Mouse (Mus musculus) intestine, postnatal 0 days (tissue): ENCODE data around the gene Gm498. TPM values are rescaled to one million over a fixed set of nuclear protein-coding genes. Genes with fewer than 3 reads are reported as not detected.

ENCODE experiments used
- ATAC-seq: fragments of 200-750 bp; cut with Nextera tagmentation; 2 replicates; pipeline ENCODE4 v1.8.0; 2017; ENCODE audit warnings: mild to moderate bottlenecking, moderate TSS enrichment, moderate library complexity
- H3K27ac ChIP-seq: fragments of 300-500 bp; sonication (generic); 2 replicates; pipeline ENCODE4 v1.5.1; 2014; ENCODE audit warnings: mild to moderate bottlenecking, low read depth, low read length, moderate library complexity
- H3K27me3 ChIP-seq: fragments of 300-500 bp; sonication (generic); replicated peaks from 2 replicates; pipeline ENCODE4 v1.6.1; 2014; ENCODE audit warnings: low read length, mixed read lengths; ENCODE audit not compliant: control insufficient read depth, insufficient read depth
- H3K36me3 ChIP-seq: fragments of 300-500 bp; sonication (generic); 2 replicates; pipeline ENCODE4 v1.6.1; 2014; ENCODE audit warnings: mild to moderate bottlenecking, moderate library complexity; ENCODE audit not compliant: control insufficient read depth, insufficient read depth
- H3K4me1 ChIP-seq: fragments of 300-500 bp; sonication (generic); replicated peaks from 2 replicates; pipeline ENCODE4 v1.6.1; 2014; ENCODE audit warnings: antibody characterized with exemption, low read length, mixed read lengths; ENCODE audit not compliant: control insufficient read depth, insufficient read depth
- H3K4me2 ChIP-seq: fragments of 300-500 bp; sonication (generic); replicated peaks from 2 replicates; pipeline ENCODE4 v1.6.1; 2014; ENCODE audit warnings: low read depth, mild to moderate bottlenecking, moderate library complexity
- H3K4me3 ChIP-seq: fragments of 300-500 bp; sonication (generic); 2 replicates; pipeline ENCODE4 v1.5.1; 2014; ENCODE audit warnings: low read depth, low read length
- H3K9ac ChIP-seq: fragments of 300-500 bp; sonication (generic); 2 replicates; pipeline ENCODE4 v1.6.1; 2014; ENCODE audit warnings: mild to moderate bottlenecking, low read depth, low read length
- H3K9me3 ChIP-seq: fragments of 300-500 bp; sonication (generic); 2 replicates; pipeline ENCODE4 v1.6.1; 2016; ENCODE audit warnings: mixed run types; ENCODE audit not compliant: control insufficient read depth
- CTCF ChIP-seq: sonication (generic); IDR thresholded peaks from 2 replicates; pipeline ENCODE4 v1.5.1; 2016; ENCODE audit warnings: low read depth, mild to moderate bottlenecking, control low read depth, antibody characterized with exemption, moderate library complexity
- WGBS: fragments of 180-500 bp; shearing (Covaris S2); extraction: QIAGEN DNeasy Blood & Tissue Kit; methylation state at CpG from one replicate; pipeline ENCODE4 v1.1.7; 2014; 5-methylcytosine and 5-hydroxymethylcytosine counted together
- polyA plus RNA-seq: library from polyadenylated mRNA; unstranded; fragments of >200 nt; fragmentation: Nextera tagmentation; extraction: Ambion mirVana; gene quantifications from 2 replicates; pipeline ENCODE4 v1.2.1, GENCODE M21; 2015

Gm498 gene
- polyA plus RNA-seq, 1 experiment from 2014 or later, result not detected

GRCm38 (mm10) chr7:143834972-143835371, 31.7 kb upstream of the Gm498 start:
- peak; percentile 53 for ATAC-seq
- Histone ChIP-seq H3K27me3 (no peaks in the 10 kb centered on the region), H3K36me3 (peaks cover 28% of the 10 kb centered on the region), H3K9ac (no peak overlapping the region), H3K4me1 (0 out of 2 replicates have a peak, but pooled peaks cover 4% of the 10 kb centered on the region), H3K4me3 (no peak overlapping the region), H3K9me3 (no peaks in the 10 kb centered on the region), H3K4me2 (no peak overlapping the region), H3K27ac (0 out of 2 replicates have a peak overlapping the region, but pooled peaks have one; percentile 35)
- no peak for TF ChIP-seq CTCF
- WGBS, result 33% methylated on average over 3 of the region's 3 CpGs

- no peaks in the 10 kb centered on the region for H3K27me3 ChIP-seq
- peaks cover 56% of the 10 kb centered on the region for H3K36me3 ChIP-seq
- no peak overlapping the region for H3K27ac ChIP-seq
- no peaks in the 10 kb centered on the region for H3K9me3 ChIP-seq
- H3K4me2 ChIP-seq, result no peak overlapping the region
- no peak for ATAC-seq
- H3K9ac ChIP-seq, result no peak overlapping the region
- H3K4me3 ChIP-seq, result no peak overlapping the region
- no peaks in the 10 kb centered on the region for H3K4me1 ChIP-seq
- TF ChIP-seq CTCF, result no peak
- 82% methylated on average over 3 of the region's 3 CpGs for WGBS
Observed at GRCm38 (mm10) chr7:143837705-143838358, 28.8 kb upstream of the Gm498 start.

GRCm38 (mm10) chr7:143840121-143840520, 26.5 kb upstream of the Gm498 start:
- no peak for ATAC-seq
- Histone ChIP-seq H3K27ac (no peak overlapping the region), H3K36me3 (peaks cover 78% of the 10 kb centered on the region), H3K9me3 (no peaks in the 10 kb centered on the region), H3K4me1 (no peaks in the 10 kb centered on the region), H3K27me3 (no peaks in the 10 kb centered on the region), H3K9ac (no peak overlapping the region), H3K4me2 (no peak overlapping the region), H3K4me3 (no peak overlapping the region)
- no peak for TF ChIP-seq CTCF
- WGBS, result 85% methylated on average over 5 of the region's 5 CpGs

GRCm38 (mm10) chr7:143841301-143841700, 25.3 kb upstream of the Gm498 start:
- no peak for ATAC-seq
- no peak overlapping the region for H3K4me2 ChIP-seq
- WGBS, result 98% methylated on average over 8 of the region's 8 CpGs
- H3K36me3 ChIP-seq, result peaks cover 90% of the 10 kb centered on the region
- H3K4me1 ChIP-seq, result no peaks in the 10 kb centered on the region
- H3K27ac ChIP-seq, result no peak overlapping the region
- no peak overlapping the region for H3K4me3 ChIP-seq
- no peak overlapping the region for H3K9ac ChIP-seq
- no peaks in the 10 kb centered on the region for H3K27me3 ChIP-seq
- no peak for TF ChIP-seq CTCF
- no peaks in the 10 kb centered on the region for H3K9me3 ChIP-seq

DNA sequence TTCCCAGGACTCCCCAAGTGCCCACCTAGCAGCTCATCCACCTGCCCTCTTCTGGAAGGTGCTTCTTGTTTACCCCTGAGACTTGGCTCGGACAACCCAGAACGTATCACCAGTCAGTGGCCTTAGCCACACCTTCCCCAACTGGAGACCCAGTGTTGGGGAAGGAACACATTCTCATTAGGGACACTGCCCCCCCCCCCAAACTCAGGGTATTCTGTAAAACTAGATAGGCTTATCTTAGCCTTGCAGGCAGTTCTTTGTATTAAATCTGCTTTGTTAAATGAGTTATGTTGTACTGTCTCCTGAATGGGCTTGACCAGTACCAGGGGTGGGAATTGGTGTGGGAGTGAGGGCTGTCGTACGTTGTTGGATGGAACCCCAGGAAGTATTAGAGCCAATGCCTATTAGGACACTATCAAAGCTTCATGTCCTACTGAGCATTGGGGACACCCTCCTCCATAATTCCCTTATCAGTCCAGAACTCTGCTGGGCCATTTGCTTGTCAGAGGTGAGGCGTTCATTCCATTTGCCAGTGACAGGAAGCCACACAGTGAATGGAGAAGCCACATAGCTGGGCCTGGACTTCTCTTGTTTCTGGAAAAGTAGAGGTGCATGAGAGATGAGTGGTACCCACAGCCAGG, 18.4 kb upstream of the Gm498 start:
- peak overlapping the region; percentile 95 for H3K27ac ChIP-seq
- ATAC-seq, result peak; percentile 42
- 65% methylated on average over 5 of the region's 5 CpGs for WGBS

DNA sequence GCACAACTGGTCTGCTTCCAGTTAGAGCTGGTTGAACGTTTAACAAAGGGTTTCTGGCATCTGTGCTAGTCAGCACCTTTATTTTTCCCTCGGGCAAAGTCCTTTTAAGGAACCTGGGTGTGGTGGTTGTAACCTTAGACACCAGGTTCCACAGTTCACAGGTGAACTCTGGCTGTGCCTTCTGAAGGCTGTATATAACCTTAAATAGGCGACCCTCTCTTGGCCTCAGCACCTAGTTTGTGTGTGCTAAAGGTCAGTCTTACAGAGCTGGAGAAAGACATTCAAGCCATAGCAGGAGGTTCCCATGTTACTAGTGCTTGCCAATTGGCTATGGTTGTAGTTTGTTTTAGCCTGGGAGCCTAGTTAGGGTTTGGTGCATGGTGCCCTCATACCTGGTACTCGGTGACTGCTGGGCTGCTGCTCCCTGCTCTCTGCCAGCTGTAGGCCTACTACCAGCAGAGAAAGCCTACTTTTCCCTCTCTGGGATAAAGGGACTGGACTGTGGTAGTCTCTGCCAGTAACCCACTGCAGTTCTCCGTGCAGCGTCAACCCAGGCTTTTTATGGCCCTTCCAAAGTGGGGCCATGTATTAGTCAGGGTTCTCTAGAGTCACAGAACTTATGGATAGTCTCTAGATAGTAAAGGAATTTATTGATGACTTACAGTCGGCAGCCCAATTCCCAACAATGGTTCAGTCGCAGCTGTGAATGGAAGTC, 17.7 kb upstream of the Gm498 start:
- peak; percentile 99 for ATAC-seq
- H3K4me3 ChIP-seq, result no peak overlapping the region
- no peaks in the 10 kb centered on the region for H3K9me3 ChIP-seq
- peak overlapping the region; percentile 30 for H3K4me2 ChIP-seq
- TF ChIP-seq CTCF, result no peak
- peak overlapping the region; percentile 95 for H3K27ac ChIP-seq
- peaks cover 38% of the 10 kb centered on the region for H3K36me3 ChIP-seq
- peaks cover 7% of the 10 kb centered on the region for H3K4me1 ChIP-seq
- no peaks in the 10 kb centered on the region for H3K27me3 ChIP-seq
- no peak overlapping the region for H3K9ac ChIP-seq
- WGBS, result 48% methylated on average over 6 of the region's 8 CpGs

More for the DNA sequence above, 18.4 kb upstream of the Gm498 start:
- TF ChIP-seq CTCF, result no peak
- Histone ChIP-seq H3K4me2 (peak overlapping the region; percentile 30; the same call in 1 of the 2 replicates), H3K9ac (no peak overlapping the region), H3K27me3 (no peaks in the 10 kb centered on the region), H3K4me3 (no peak overlapping the region), H3K9me3 (no peaks in the 10 kb centered on the region), H3K36me3 (peaks cover 44% of the 10 kb centered on the region), H3K4me1 (peaks cover 7% of the 10 kb centered on the region)
